Mouse (Mus musculus) Patski (cell line): ENCODE measurements at regions not wholly inside any gene's neighbourhood (a gene's known extent, or its start where the extent isn't known, plus 50 kb on each side); places are given as distances from the start of the nearest gene placed in this dataset.

Source experiments
- ATAC-seq: fragments of 100-300 bp; one replicate; pipeline ENCODE4 v1.8.0; 2021
- CTCF ChIA-PET: fragments of 350-600 bp; sonication (Branson Sonifier 250); formaldehyde crosslinking; loops from one replicate; lab custom pipeline; 2022; ENCODE audit warnings: inconsistent platforms; lab: Charles Lee
- POLR2A ChIA-PET: fragments of 350-600 bp; sonication (Branson Sonifier 250); formaldehyde crosslinking; loops from one replicate; lab custom pipeline; 2022; ENCODE audit warnings: antibody characterized with exemption, inconsistent platforms; lab: Charles Lee
- DNase-seq: peaks from one replicate; pipeline ENCODE4 v3.0.0-alpha.2; 2011; ENCODE audit warnings: low read depth, low spot score
- H3K27me3 ChIP-seq: fragments of 371-371 bp; one replicate; pipeline ENCODE4 v1.5.1; 2021
- CTCF ChIP-seq: fragments of 100-300 bp; IDR thresholded peaks from one replicate; pipeline ENCODE4 v1.5.1; 2021
- in situ Hi-C: fragments of 300-500 bp; cut with MboI; formaldehyde crosslinking; loops from 3 replicates; pipeline ENCODE4 v1.11.1; 2018; ENCODE audit warnings: low pct_unique_long_range_greater_than_20kb, mixed read lengths

DNA sequence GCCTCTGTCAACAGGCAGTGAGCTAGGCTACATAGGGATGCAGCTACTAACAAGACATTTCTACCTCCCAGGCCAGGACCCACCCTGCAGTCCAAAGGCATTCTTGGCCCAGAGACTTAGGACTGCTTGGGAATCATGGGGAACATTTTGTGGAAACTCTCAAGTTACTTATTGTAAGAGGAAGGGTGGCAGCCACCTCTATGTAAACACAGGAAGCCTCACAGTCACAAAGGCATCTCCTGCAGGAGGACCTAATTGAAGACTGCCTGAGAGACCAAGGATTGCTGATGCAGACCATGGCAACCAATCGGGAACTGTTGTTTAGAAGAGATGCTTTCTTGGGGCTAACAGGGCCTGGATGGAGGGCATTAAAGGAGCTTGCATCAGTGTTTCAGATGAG lies 224.0 kb upstream of the Btg1 start:
- H3K27me3 ChIP-seq, result no peaks in the 10 kb centered on the region
- no peak for TF ChIP-seq CTCF
- ChIA-PET POLR2A (no interaction called here), CTCF (no interaction called here)
- ATAC-seq (no peak), DNase-seq (no peak)
- in situ Hi-C loops, result no loop called here

DNA sequence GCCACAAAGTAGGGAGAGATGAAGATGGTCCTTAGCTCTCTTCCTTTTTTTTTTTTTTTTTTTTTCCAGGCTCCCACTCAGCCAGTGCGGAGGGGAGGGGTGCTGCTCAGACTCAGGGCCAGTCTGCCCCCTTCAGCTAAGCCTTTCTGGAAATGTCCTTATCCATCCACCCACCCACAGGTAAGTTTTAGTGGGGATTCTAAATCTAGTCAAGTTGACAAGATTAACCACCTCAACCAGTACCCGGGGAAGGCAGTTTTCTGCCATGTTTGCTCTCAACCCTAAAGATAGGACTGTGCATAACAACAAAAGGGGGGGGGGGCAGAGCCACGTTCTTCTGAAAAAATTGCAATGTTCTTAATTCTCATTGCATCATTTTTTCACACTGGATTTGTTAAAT lies 222.6 kb upstream of the Btg1 start:
- POLR2A ChIA-PET, result no interaction called here
- no peaks in the 10 kb centered on the region for H3K27me3 ChIP-seq

GRCm38 (mm10) chr10:96395017-96395416 lies 221.8 kb upstream of the Btg1 start:
- ATAC-seq (no peak), DNase-seq (no peak)
- POLR2A ChIA-PET, result no interaction called here
- no peaks in the 10 kb centered on the region for H3K27me3 ChIP-seq
- in situ Hi-C loops, result no loop called here
- CTCF ChIA-PET, result interaction anchor here (0.6 kb wide), 1 partner anchor 14 kb away, joined by 3 read pairs; no protein-coding TSS in a partner anchor
- TF ChIP-seq CTCF, result no peak

More for the DNA sequence above, 222.6 kb upstream of the Btg1 start:
- TF ChIP-seq CTCF, result no peak
- CTCF ChIA-PET, result no interaction called here
- no peak for DNase-seq
- in situ Hi-C loops, result no loop called here
- no peak for ATAC-seq

DNA sequence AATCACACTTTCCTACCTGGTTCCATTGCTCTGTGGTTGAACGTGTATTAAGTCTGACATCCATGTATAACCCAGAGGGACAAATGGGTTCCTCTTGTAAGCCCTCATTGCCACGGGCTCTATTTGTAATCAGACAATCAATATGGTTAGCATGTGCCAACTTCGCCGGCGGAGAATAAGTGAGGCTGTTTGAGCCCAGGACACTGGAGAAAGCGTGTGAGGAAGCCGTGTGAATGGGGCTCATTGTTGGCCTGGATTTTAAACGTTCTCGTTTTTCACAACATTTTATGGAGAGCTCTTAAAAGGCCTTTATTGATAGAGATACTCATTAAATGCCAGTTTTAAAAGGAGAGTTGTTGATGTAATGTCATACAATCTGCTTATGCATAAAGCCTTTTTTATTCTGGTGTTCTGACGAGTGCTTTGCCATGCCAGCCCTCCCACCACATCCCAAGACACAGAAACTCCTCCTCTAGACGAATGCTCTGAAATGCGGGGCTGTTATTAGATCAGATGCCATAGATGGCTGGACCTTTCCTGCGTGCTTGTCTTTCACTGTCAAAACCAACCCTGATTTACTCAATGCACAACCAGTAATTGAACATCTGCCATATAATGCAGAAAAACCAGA lies 218.8 kb upstream of the Btg1 start:
- CTCF ChIA-PET, result no interaction called here
- TF ChIP-seq CTCF, result no peak
- H3K27me3 ChIP-seq, result no peaks in the 10 kb centered on the region
- ATAC-seq (no peak), DNase-seq (no peak)
- POLR2A ChIA-PET, result no interaction called here
- in situ Hi-C loops, result no loop called here

DNA sequence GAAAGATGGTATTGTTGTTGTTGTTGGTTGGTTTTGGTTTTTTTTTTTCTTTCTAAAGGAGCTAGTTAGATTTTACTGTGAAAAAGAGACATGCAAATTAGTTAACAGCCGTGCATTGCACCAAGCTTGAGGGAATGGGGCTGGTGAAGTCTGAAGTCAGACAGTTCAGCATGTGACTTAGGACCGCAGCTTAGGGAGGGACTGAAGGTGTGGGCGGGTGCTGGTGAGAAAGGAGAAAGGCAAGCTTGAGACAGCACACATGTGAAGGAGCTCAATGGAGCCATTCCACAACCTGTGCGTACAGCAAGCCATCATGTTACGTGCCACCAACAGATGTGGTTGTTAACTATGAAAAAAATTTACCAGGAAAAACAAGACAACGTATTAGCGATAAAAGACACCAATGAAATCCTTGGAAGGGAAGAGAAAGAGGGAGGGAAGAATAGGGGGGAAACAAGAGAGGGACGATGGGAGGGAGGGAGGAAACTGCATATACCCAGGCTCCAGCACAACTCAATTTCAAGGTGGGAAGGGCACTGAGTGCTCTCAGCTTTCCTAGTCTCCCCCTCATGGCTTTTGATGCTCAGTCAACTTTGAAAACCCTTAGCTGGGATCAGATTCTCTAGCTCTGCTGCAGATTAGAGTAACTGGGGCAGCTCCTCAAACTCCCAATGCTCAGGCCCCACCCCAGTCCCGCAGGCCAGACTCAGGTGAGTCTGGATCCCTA lies 218.1 kb upstream of the Btg1 start:
- in situ Hi-C loops, result no loop called here
- CTCF ChIA-PET, result interaction anchor here (0.9 kb wide), 1 partner anchor 17 kb away, joined by 3 read pairs; no protein-coding TSS in a partner anchor
- POLR2A ChIA-PET, result interaction anchor here (0.6 kb wide), 1 partner anchor 45 kb away, joined by 3 read pairs; no protein-coding TSS in a partner anchor
- ATAC-seq (no peak), DNase-seq (no peak)
- no peaks in the 10 kb centered on the region for H3K27me3 ChIP-seq
- no peak for TF ChIP-seq CTCF

DNA sequence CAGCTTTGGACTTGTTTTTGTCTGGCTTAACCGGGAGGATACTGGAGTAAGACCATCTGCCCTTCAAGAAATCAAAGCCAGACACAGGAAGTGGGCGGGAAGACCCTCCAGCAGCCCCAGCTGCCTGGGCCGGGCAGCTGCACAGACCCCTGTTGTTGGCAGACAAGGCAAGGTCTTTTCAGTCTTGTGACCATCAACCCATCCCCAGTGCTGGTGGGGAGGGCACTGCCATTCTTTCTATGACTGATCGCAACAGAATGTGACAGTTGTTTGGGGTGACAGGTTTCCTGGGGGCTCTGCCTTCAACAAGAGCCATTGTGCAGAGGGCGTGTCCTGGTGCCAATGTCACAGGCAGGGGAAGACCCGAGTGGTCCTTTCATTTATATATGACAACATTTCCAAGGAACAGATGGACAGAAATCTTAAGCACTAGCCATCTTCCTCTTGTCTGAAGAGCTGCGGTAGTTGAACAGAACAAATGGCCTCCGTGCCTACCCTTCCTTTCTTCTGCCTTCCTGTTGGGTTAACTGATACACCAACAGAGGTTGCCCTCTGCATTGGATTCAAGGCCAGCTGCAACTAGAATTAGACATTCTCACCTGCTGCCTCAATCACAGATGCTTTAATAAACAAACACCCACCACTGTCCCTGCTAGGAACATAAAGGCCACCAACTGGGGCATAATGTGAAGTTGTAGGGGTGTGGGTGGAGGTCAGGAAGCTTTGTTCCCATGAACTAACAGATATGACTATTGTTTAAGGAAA lies 217.0 kb upstream of the Btg1 start:
- no peak for TF ChIP-seq CTCF
- no peak for DNase-seq
- ATAC-seq, result no peak
- ChIA-PET POLR2A (no interaction called here), CTCF (interaction anchor here (0.9 kb wide), 1 partner anchor 15 kb away, joined by 3 read pairs; no protein-coding TSS in a partner anchor)
- in situ Hi-C loops, result no loop called here
- H3K27me3 ChIP-seq, result no peaks in the 10 kb centered on the region

DNA sequence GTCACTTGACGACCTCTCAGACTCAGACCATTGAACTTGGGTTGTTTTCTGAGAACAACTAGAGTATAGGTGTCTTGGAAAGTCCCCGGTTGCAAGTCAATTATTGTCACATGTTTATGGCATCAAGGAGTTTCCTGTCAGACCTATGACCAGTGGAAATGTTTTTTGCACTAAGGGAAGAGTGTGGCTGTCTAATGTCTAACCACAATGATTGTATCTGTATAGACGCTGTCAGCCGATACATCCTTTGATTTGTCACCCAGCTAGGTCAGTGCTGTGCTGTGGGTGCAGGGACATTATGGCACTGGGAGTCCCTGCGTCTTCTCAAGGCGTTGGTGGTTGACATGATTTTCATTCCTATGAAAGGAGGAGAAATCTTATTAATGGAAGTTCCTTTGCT lies 216.0 kb upstream of the Btg1 start:
- CTCF ChIA-PET, result no interaction called here
- ATAC-seq (no peak), DNase-seq (no peak)
- POLR2A ChIA-PET, result no interaction called here
- in situ Hi-C loops, result no loop called here
- no peaks in the 10 kb centered on the region for H3K27me3 ChIP-seq
- TF ChIP-seq CTCF, result no peak

DNA sequence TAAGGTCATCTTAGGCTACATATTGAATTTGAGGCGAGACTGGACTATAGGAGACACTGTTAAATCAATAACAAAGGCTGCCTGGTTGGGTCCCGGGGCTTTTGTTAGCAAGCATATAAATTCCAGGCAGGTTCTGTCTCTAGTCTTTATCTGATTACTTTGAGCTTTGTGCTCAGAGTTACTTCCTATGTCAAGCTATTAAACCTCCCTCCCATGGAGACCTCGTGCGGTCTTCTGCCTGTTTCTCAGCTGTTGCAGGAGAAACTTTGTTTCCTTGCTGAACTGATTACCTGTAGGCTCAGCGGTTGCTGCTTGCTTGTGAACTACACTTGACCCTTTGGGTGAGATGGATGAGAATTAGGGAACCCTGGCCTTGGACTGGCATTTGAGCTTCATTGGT lies 210.5 kb upstream of the Btg1 start:
- no peak for TF ChIP-seq CTCF
- ATAC-seq (no peak), DNase-seq (no peak)
- ChIA-PET CTCF (no interaction called here), POLR2A (no interaction called here)
- in situ Hi-C loops, result no loop called here
- H3K27me3 ChIP-seq, result no peaks in the 10 kb centered on the region

- no peak for DNase-seq
- ATAC-seq, result no peak
- CTCF ChIA-PET, result interaction anchor here (1.6 kb wide), 1 partner anchor 37 kb away, joined by 3 read pairs; no protein-coding TSS in a partner anchor
- TF ChIP-seq CTCF, result no peak
- POLR2A ChIA-PET, result no interaction called here
- no peaks in the 10 kb centered on the region for H3K27me3 ChIP-seq
- in situ Hi-C loops, result no loop called here
Observed at GRCm38 (mm10) chr10:96407846-96408245, 209.0 kb upstream of the Btg1 start.

- in situ Hi-C loops, result no loop called here
- TF ChIP-seq CTCF, result no peak
- DNase-seq (no peak), ATAC-seq (no peak)
- ChIA-PET CTCF (interaction anchor here (1.6 kb wide), 1 partner anchor 38 kb away, joined by 3 read pairs; no protein-coding TSS in a partner anchor), POLR2A (no interaction called here)
- H3K27me3 ChIP-seq, result no peaks in the 10 kb centered on the region
Observed at GRCm38 (mm10) chr10:96408250-96408649, 208.6 kb upstream of the Btg1 start.
